Mouse (Mus musculus) liver, embryonic 14.5 days (tissue): ENCODE measurements around the gene Man1c1. TPM values are rescaled to one million over a fixed set of nuclear protein-coding genes. Genes with fewer than 3 reads are reported as not detected.

ENCODE experiments used
- ATAC-seq: fragments of 200-750 bp; cut with Nextera tagmentation; 2 replicates; pipeline ENCODE4 v1.8.0; 2017; ENCODE audit warnings: moderate number of reproducible peaks, mild to moderate bottlenecking, moderate library complexity; ENCODE audit not compliant: insufficient read depth
- DNase-seq, 3 experiments: peaks; one replicate each; pipeline ENCODE4 v3.0.0-alpha.2; 2012 to 2013; ENCODE audit warnings: low read depth in 3 of 3, low spot score in 3 of 3
- H3K27ac ChIP-seq: fragments of 300-500 bp; sonication (generic); 2 replicates; pipeline ENCODE4 v1.5.1; 2014; ENCODE audit warnings: moderate library complexity, mild to moderate bottlenecking, control low read depth, inconsistent platforms
- H3K27me3 ChIP-seq: fragments of 300-500 bp; sonication (generic); 2 replicates; pipeline ENCODE4 v1.6.1; 2014; ENCODE audit warnings: mild to moderate bottlenecking, low read length, moderate library complexity; ENCODE audit not compliant: control insufficient read depth, insufficient read depth
- H3K36me3 ChIP-seq: fragments of 300-500 bp; sonication (generic); replicated peaks from 2 replicates; pipeline ENCODE4 v1.6.1; 2014; ENCODE audit warnings: low read depth; ENCODE audit not compliant: control insufficient read depth, insufficient read depth
- H3K4me1 ChIP-seq, 2 experiments: fragments of 200-500 bp in 1 of 2; fragments of 300-500 bp in 1 of 2; sonication (generic) in 1 of 2; replicated peaks; 2 replicates each; pipeline ENCODE4 v1.6.1; 2012 to 2014; ENCODE audit warnings: antibody characterized with exemption in 1 of 2, inconsistent platforms in 1 of 2, low read length in 1 of 2; ENCODE audit not compliant: control insufficient read depth in 2 of 2, insufficient read depth in 2 of 2
- H3K4me2 ChIP-seq: fragments of 300-500 bp; sonication (generic); 2 replicates; pipeline ENCODE4 v1.6.1; 2014; ENCODE audit warnings: low read depth, mild to moderate bottlenecking, control low read depth, moderate library complexity
- H3K4me3 ChIP-seq, 2 experiments: fragments of 200-500 bp in 1 of 2; fragments of 300-500 bp in 1 of 2; sonication (generic) in 1 of 2; 2 replicates each; pipeline ENCODE4 v1.5.1; 2012 to 2014; ENCODE audit warnings: low read depth in 2 of 2, low read length in 2 of 2, mild to moderate bottlenecking in 2 of 2, control low read depth in 1 of 2, inconsistent platforms in 1 of 2, moderate library complexity in 1 of 2; ENCODE audit not compliant: insufficient read depth in 1 of 2
- H3K9ac ChIP-seq: fragments of 300-500 bp; sonication (generic); replicated peaks from 2 replicates; pipeline ENCODE4 v1.6.1; 2014; ENCODE audit warnings: mild to moderate bottlenecking, control low read depth, moderate library complexity
- H3K9me3 ChIP-seq: fragments of 300-500 bp; sonication (generic); 2 replicates; pipeline ENCODE4 v1.6.1; 2016; ENCODE audit warnings: low read length, mixed read lengths; ENCODE audit not compliant: control insufficient read depth
- CTCF ChIP-seq: IDR thresholded peaks from 2 replicates; pipeline ENCODE4 v1.5.1; 2016; ENCODE audit warnings: antibody characterized with exemption, low read depth, control low read depth
- EP300 ChIP-seq: IDR thresholded peaks from 2 replicates; pipeline ENCODE4 v1.6.1; 2016; ENCODE audit warnings: antibody characterized with exemption, low read depth
- WGBS: fragments of 180-500 bp; shearing (Covaris S2); extraction: QIAGEN DNeasy Blood & Tissue Kit; methylation state at CpG from one replicate; pipeline ENCODE4 v1.1.7; 2014; ENCODE audit not compliant: insufficient replicate concordance; 5-methylcytosine and 5-hydroxymethylcytosine counted together
- polyA plus RNA-seq, 2 experiments: library from polyadenylated mRNA; depleted of rRNA in 1 of 2; stranded (reverse) in 1 of 2; unstranded in 1 of 2; fragments of >200 nt; fragmentation: Nextera tagmentation in 1 of 2; extraction: Ambion mirVana in 1 of 2; gene quantifications; 2 replicates each; pipeline versions ENCODE4 v1.2.1 to v1.2.3; 2012 to 2014

Man1c1 gene
- polyA plus RNA-seq, 2 experiments, result 1.2 to 1.9 TPM

- Histone ChIP-seq H3K9ac (no peak overlapping the region; the same call in 1 of the 2 replicates), H3K27ac (no peak overlapping the region), H3K36me3 (no peaks in the 10 kb centered on the region), H3K27me3 (no peaks in the 10 kb centered on the region), H3K4me3 (no peak overlapping the region), H3K9me3 (no peaks in the 10 kb centered on the region), H3K4me1 (no peaks in the 10 kb centered on the region), H3K4me2 (no peak overlapping the region)
- DNase-seq (no peak), ATAC-seq (no peak)
- no peak for TF ChIP-seq CTCF
- TF ChIP-seq EP300, result no peak
- WGBS, result 35% methylated on average over 13 of the region's 13 CpGs
Observed at GRCm38 (mm10) chr4:134632131-134632711, 71.9 kb downstream of the Man1c1 start.

- Histone ChIP-seq H3K27ac (no peak overlapping the region), H3K4me3 (no peak overlapping the region), H3K9ac (no peak overlapping the region), H3K36me3 (no peaks in the 10 kb centered on the region), H3K9me3 (no peaks in the 10 kb centered on the region), H3K4me2 (no peak overlapping the region), H3K27me3 (no peaks in the 10 kb centered on the region), H3K4me1 (no peaks in the 10 kb centered on the region)
- DNase-seq, result no peak
- 71% methylated on average over 14 of the region's 14 CpGs for WGBS
- no peak for ATAC-seq
- TF ChIP-seq CTCF (no peak), EP300 (no peak)
Observed at GRCm38 (mm10) chr4:134631471-134632130, 72.5 kb downstream of the Man1c1 start.

GRCm38 (mm10) chr4:134628575-134629384 is 75.3 kb downstream of the Man1c1 start:
- H3K4me1 ChIP-seq, result no peaks in the 10 kb centered on the region

GRCm38 (mm10) chr4:134628058-134628457 is 76.0 kb downstream of the Man1c1 start:
- WGBS, result 67% methylated on average over 7 of the region's 7 CpGs
- Histone ChIP-seq H3K9me3 (no peaks in the 10 kb centered on the region), H3K27me3 (no peaks in the 10 kb centered on the region), H3K36me3 (no peaks in the 10 kb centered on the region), H3K4me2 (no peak overlapping the region), H3K4me1 (no peaks in the 10 kb centered on the region), H3K27ac (no peak overlapping the region), H3K4me3 (no peak overlapping the region), H3K9ac (no peak overlapping the region)
- no peak for TF ChIP-seq CTCF
- no peak for TF ChIP-seq EP300
- ATAC-seq, result no peak
- DNase-seq, result no peak

More at GRCm38 (mm10) chr4:134628575-134629384, 75.3 kb downstream of the Man1c1 start:
- H3K36me3 ChIP-seq, result no peaks in the 10 kb centered on the region
- H3K27ac ChIP-seq, result no peak overlapping the region
- no peaks in the 10 kb centered on the region for H3K27me3 ChIP-seq
- H3K9me3 ChIP-seq, result no peaks in the 10 kb centered on the region
- no peak overlapping the region for H3K4me3 ChIP-seq
- TF ChIP-seq EP300 (no peak), CTCF (no peak)
- WGBS, result 41% methylated on average over 10 of the region's 10 CpGs
- DNase-seq, result no peak
- H3K4me2 ChIP-seq, result no peak overlapping the region
- no peak for ATAC-seq
- H3K9ac ChIP-seq, result no peak overlapping the region

- H3K4me1 ChIP-seq, result 0 out of 4 replicates have a peak, but pooled peaks cover 0 to 2% of the 10 kb centered on the region in 2 experiments
- H3K27ac ChIP-seq, result no peak overlapping the region
- no peak overlapping the region for H3K4me3 ChIP-seq
- 70% methylated on average over 2 of the region's 2 CpGs for WGBS
- no peaks in the 10 kb centered on the region for H3K27me3 ChIP-seq
- DNase-seq, result no peak
- no peaks in the 10 kb centered on the region for H3K9me3 ChIP-seq
- no peaks in the 10 kb centered on the region for H3K36me3 ChIP-seq
- no peak overlapping the region for H3K9ac ChIP-seq
- H3K4me2 ChIP-seq, result no peak overlapping the region
- TF ChIP-seq CTCF (no peak), EP300 (no peak)
- ATAC-seq, result no peak
Observed at GRCm38 (mm10) chr4:134626883-134627282, 77.2 kb downstream of the Man1c1 start.
